Mouse (Mus musculus): ENCODE results near the gene Mocs2.

Gene Mocs2

DNA sequence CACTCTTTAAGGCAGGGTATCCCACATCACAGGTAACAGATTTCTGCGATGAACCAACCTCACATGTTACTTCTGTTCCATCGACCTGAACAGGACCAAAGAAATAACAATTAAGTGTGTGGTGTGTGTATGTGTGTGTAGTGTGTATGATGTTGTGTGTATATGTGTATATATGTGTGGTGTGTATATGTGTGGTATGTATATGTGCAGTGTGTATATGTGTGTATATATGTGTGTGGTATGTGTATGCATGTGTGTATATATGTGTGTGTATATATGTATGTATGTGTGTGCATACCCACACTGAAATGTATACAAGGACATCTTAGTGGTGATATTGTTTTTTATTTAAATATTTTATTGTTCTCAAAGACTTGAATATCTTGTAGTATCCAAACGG, 36.4 kb downstream of the Mocs2 start:
- no peak for DNase-seq

DNA sequence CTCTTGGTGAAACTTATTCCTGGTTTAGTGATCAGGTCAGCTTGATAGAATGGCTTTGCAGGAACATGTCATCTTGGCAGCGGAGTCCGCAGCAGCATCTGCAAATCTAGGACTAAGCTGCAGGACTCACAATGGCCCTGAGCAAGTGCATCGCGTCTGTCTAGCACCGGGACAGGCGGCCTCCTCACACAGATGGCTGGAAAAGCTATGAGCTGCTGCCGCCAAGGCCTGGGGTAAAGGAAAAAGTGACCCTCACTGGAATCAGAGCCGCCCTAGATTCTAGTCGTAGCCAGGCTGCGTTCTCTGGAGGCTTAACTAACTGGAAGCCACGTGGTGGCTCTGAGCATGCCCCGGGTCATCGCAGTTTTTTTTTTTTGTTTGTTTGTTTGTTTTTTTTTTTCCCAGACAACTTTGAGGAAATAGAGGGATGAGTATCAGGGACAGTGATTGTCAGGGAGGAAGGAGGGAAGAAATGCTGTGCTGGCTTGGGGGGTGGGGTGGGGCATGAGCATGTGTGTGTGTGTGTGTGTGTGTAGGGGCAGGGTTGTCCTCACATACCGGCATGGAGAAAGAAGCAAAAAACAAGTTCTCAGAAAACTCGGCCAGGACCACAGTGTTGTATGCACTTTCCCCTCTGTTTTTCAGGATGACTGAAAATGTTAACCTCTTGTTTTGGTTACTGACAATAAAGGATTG, 37.7 kb downstream of the Mocs2 start:
- DNase-seq, result no peak

DNA sequence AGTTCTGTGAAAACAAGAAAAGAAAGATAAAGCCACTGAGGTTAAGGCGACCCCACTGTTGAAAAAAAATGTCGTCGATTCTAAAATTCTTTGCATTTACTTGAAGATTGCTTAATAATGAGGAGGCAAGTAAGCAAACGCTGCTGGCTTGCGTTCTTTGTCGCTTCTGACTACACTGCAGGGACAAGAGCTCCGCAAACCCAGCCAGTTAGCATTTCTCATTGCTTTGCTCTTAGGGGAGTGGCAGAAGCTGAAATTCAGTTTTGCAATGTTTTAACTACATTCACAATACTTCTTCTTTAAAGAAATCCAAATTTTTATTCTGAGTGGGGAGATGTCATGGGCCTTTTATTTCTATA, 38.2 kb downstream of the Mocs2 start:
- no peak for DNase-seq

DNA sequence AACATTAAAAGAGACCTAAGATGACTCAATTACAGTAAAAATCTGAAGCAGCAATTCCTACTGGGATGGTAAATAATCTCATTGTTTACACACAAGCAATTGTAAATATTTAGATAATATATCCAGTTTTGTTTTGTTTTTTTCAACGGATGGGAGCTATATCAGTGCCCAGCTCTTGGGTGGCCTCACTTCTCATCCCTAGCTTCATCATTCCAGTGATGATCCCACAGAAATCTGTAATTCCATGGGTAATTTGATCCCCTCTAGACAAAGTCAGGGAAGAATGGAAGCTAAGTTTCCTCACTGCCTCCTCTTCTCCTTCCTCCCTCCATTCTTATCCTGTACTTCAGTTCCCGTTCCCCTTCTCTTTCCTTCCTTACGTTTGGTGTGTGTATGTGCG, 39.5 kb downstream of the Mocs2 start:
- no peak for DNase-seq

DNA sequence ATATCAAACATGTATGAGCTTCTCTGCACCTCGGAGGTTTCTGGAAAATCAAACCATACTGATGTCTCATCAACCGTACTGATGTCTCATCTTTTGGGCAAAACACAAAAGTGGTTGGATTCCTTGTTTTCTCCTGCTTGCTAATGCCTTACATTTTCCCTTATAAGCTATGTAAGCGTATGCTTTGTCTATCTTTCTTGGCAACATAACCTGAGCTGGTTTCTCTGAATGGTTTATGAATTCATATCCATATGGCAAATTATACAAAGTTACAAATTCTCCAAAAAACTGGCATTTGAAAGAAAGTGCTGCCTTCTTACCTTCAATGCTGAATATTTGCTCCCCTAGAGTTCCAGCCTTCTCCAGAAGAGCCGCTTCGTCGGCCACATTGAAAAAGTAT, 56.7 kb downstream of the Mocs2 start:
- DNase-seq, result no peak

DNA sequence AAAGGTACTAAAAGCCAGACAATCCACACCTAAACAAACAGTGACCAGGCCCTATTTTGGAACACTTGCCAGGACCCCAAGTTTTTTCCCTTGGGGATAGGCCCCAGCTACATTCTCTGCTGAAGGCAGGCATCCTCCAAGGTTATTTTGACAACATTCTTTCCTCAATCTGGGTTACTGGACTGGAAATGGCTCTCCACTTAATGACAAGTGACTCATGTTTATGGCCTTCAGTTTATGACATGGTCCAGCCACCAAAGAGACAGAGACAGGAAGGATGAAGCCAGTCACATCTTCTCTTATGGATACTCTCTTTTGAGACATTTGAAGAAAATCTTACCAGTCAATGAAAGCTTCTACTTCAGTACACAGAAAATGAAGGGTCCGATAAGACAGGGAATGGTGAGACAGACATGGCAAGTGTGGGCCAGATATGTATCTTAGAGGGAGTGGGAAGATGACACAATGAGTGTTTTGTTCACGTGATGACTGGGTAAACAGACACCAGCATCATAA, 58.0 kb downstream of the Mocs2 start:
- DNase-seq, result no peak

DNA sequence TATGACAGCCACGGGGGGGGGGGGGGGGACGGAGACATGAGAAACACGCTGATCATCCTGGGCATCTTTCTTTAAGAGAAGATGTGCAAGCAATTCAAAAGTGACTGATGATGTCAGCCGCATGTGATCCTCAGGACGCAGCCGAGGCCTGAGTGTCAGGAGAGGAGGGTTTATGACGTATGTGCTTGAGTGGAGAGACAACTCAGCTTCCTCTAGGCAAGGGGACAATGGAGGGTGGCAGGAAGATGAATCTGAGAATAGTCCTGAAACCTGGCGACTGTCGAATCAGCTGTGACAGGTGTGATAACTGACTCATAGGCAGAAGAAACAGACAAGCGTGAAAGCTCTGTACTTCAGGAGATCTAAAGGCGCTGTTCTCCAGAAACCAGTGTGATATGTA, 60.6 kb downstream of the Mocs2 start:
- no peak for DNase-seq

Data from B cell, adult 2 months (primary cell).